8 mouse cellular contexts compared by ENCODE assay signal in the genomic region with DNA sequence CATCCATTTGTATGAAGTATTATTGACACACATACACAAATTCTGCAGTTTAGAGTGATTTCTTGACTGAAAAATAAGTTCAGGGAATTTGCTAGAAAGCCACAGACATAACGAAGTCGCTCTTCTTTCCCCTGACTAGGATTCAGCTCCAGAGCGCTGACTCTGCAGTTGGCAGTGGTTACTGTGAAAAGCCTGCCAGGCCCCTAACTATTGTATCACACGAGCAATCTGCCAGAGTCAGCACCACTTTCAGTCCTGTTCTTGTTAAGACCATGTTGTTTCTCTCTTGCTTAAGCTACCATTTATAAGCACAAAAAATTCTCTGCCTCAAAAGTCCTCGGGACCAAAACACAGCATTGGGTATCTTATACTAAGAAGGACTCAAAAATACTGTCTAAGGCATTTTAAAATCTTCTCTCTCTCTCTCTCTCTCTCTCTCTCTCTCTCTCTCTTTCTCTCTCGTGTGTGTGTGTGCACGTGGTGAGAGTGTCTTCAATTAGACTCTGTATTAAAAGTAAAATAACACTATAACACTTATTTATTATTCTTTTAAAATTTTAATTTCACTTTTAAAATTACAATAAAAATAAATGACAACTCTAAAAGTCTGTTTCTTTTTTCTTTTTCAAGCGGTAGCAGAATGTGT. TPM values are rescaled to one million over a fixed set of nuclear protein-coding genes. Genes with fewer than 3 reads are reported as not detected.
A peak's percentile ranks its signal among the peaks of the same experiment; 100 is the strongest.
DNase-seq lines count a peak whose midpoint lies in the region; ATAC-seq lines count a peak whose summit lies in the region.

No protein-coding gene starts in this region.

- peak; percentile 81 for ATAC-seq in hindbrain, embryonic 13.5 days (ENCODE audit: low FRiP score)
- ATAC-seq in hindbrain, embryonic 12.5 days (ENCODE audit: low FRiP score) = no peak
- ATAC-seq in granulocyte monocyte progenitor cell, adult 5-6 weeks (replicated peaks; ENCODE audit: poor library complexity, severe bottlenecking) = no peak

- no peak overlapping the region for H3K9ac ChIP-seq in hindbrain, embryonic 13.5 days
- no peak overlapping the region for H3K9ac ChIP-seq in hindbrain, embryonic 12.5 days

- no peak overlapping the region for H3K27ac ChIP-seq in hindbrain, embryonic 13.5 days
- H3K27ac ChIP-seq in hindbrain, embryonic 12.5 days = no peak overlapping the region

- no peak overlapping the region for H3K4me3 ChIP-seq in hindbrain, embryonic 13.5 days
- H3K4me3 ChIP-seq in hindbrain, embryonic 12.5 days = no peak overlapping the region

- peak; percentile 70 for DNase-seq in adipocyte (ENCODE audit: low spot score)
- DNase-seq in cerebellum, adult 9-10 months = peak; percentile 38
- peak; percentile 34 to 67 for DNase-seq in kidney, adult 8-10 months
- peak; percentile 40 for DNase-seq in lung, postnatal 14 days
- DNase-seq in thymus, postnatal 36 days = no peak

- peaks cover 12% of the 10 kb centered on the region for H3K4me1 ChIP-seq in hindbrain, embryonic 13.5 days (replicated peaks)
- peaks cover 7% of the 10 kb centered on the region for H3K4me1 ChIP-seq in hindbrain, embryonic 12.5 days

- H3K36me3 ChIP-seq in hindbrain, embryonic 13.5 days = no peaks in the 10 kb centered on the region
- H3K36me3 ChIP-seq in hindbrain, embryonic 12.5 days = no peaks in the 10 kb centered on the region

- no peaks in the 10 kb centered on the region for H3K27me3 ChIP-seq in hindbrain, embryonic 13.5 days
- H3K27me3 ChIP-seq in hindbrain, embryonic 12.5 days = no peaks in the 10 kb centered on the region

- 32% methylated on average over 8 of the region's 8 CpGs for WGBS in hindbrain, embryonic 13.5 days
- WGBS in hindbrain, embryonic 12.5 days = 36% methylated on average over 8 of the region's 8 CpGs

- H3K4me2 ChIP-seq in hindbrain, embryonic 13.5 days = no peak overlapping the region
- no peak overlapping the region for H3K4me2 ChIP-seq in hindbrain, embryonic 12.5 days (replicated peaks)

- H3K9me3 ChIP-seq in hindbrain, embryonic 13.5 days = no peaks in the 10 kb centered on the region
- no peaks in the 10 kb centered on the region for H3K9me3 ChIP-seq in hindbrain, embryonic 12.5 days (replicated peaks)

RNA-seq across cellular contexts. Expression of gene Rarb, which starts 22.1 kb away (rescaled TPM):
- polyA plus RNA-seq in hindbrain, embryonic 13.5 days (2015; fragmentation: Nextera tagmentation; extraction: Ambion mirVana) = 18.8 and 24.2 TPM in 2 replicates
- 22.8 and 24.8 TPM in 2 replicates for polyA plus RNA-seq in hindbrain, embryonic 12.5 days (2016; fragmentation: Nextera tagmentation; extraction: Ambion mirVana)
- 0.23 TPM in 1 of 2 replicates, not detected in the other for total RNA-seq in granulocyte monocyte progenitor cell, adult 5-6 weeks (2014; fragmentation: Nextera tagmentation)
- total RNA-seq in granulocyte monocyte progenitor cell, adult 5-6 weeks (2017) = 0.26 TPM in 1 of 2 replicates, not detected in the other

Comparison
In these comparisons a context has a peak if more than half of its experiments do, and no peak if none do; other contexts are left out.
1. DNase-seq: peak in adipocyte (single experiment), cerebellum, adult 9-10 months (single experiment), kidney, adult 8-10 months (2 of 2) and lung, postnatal 14 days (single experiment); none in thymus, postnatal 36 days (0 of 2).